20 mouse cellular contexts compared by ENCODE assay signal in the genomic region with DNA sequence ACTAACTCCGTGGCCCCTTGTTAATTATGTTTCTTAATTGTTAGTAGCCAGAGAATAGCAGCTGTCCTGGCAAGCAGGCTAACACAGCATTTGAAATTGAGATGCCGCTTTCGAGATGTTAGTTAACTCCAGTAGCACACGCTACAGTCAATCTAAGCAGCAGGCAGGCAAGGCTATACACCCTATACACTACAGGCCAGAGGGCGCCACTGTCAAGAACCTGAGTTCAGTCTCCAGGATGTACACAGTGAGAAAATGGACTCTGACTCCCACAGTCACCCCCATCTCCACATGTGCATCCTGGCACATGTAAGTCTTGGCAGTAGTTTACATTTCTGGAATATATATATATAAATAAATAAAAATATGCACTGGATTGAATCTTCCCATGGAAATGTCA. TPM values are rescaled to one million over a fixed set of nuclear protein-coding genes. Genes with fewer than 3 reads are reported as not detected.
DNase-seq lines count a peak whose midpoint lies in the region; ATAC-seq and TF ChIP-seq lines count a peak whose summit lies in the region.
"Had no signal": no experiment of that assay in that cellular context is flagged by ENCODE, and none has a peak within 500 bp of the region (broad histone marks: within the 10 kb centered on the region; RNA-seq: fewer than 3 reads in every experiment).

No protein-coding gene starts in this region.

- H3K4me2 ChIP-seq in stomach, postnatal 0 days (replicated peaks; ENCODE audit: low read depth), result no peak overlapping the region
- H3K4me2 ChIP-seq: heart, embryonic 13.5 days; neural tube, embryonic 15.5 days had no signal

- no peaks in the 10 kb centered on the region for H3K36me3 ChIP-seq in thymus, adult 2 months (ENCODE audit: control insufficient read depth, insufficient read depth, low read length)
- no peaks in the 10 kb centered on the region for H3K36me3 ChIP-seq in stomach, postnatal 0 days (ENCODE audit: control insufficient read depth, insufficient read depth, low read length)
- H3K36me3 ChIP-seq: G1E; heart, embryonic 13.5 days; hindbrain, embryonic 10.5 days; neural tube, embryonic 15.5 days had no signal

- DNase-seq in embryo, embryonic 10 days (ENCODE audit: low spot score), result peak; percentile 12
- DNase-seq in embryo, embryonic 11 days, result no peak
- DNase-seq in layer of hippocampus, adult 2 months (ENCODE audit: low spot score in 2 of 2), result no peak
- no peak for DNase-seq in layer of hippocampus, adult 8-10 months (ENCODE audit: low spot score in 2 of 2)
- peak; percentile 29 for DNase-seq in thymus, adult 2 months
- DNase-seq in thymus, adult 18-20 months, result no peak
- no peak for DNase-seq in stomach, postnatal 0 days (ENCODE audit: low spot score)
- no peak for DNase-seq in spleen, postnatal 36 days (ENCODE audit: low spot score in 2 of 2)
- DNase-seq: adrenal gland, postnatal 25 days; cerebellum, adult 9-10 months; forebrain, postnatal 0 days; gastrocnemius, postnatal 14 days; lung, adult 18-20 months; right cerebral cortex, postnatal 4 days had no signal

- no peaks in the 10 kb centered on the region for H3K27me3 ChIP-seq in thymus, adult 2 months (ENCODE audit: control insufficient read depth, insufficient read depth, low read length)
- H3K27me3 ChIP-seq in stomach, postnatal 0 days (ENCODE audit: control insufficient read depth, insufficient read depth, low read length), result no peaks in the 10 kb centered on the region
- H3K27me3 ChIP-seq: neural tube, embryonic 15.5 days had no signal

- ATAC-seq in stomach, postnatal 0 days (ENCODE audit: low FRiP score, low TSS enrichment), result no peak
- ATAC-seq: forebrain, postnatal 0 days; intestine, embryonic 16.5 days had no signal

- no peak overlapping the region for H3K9ac ChIP-seq in stomach, postnatal 0 days (ENCODE audit: low read length)
- H3K9ac ChIP-seq: forebrain, postnatal 0 days; heart, embryonic 13.5 days; neural tube, embryonic 15.5 days had no signal

- no peak overlapping the region for H3K4me3 ChIP-seq in layer of hippocampus, adult 2 months
- no peak overlapping the region for H3K4me3 ChIP-seq in thymus, adult 2 months (ENCODE audit: control insufficient read depth, insufficient read depth, low read length)
- H3K4me3 ChIP-seq in stomach, postnatal 0 days (ENCODE audit: low read depth, low read length), result no peak overlapping the region
- H3K4me3 ChIP-seq: heart, embryonic 13.5 days; hindbrain, embryonic 10.5 days; megakaryocyte, embryonic 14.5 days; neural tube, embryonic 15.5 days had no signal

- H3K4me1 ChIP-seq in thymus, adult 2 months (replicated peaks; ENCODE audit: control insufficient read depth, insufficient read depth, low read length), result peaks cover 12% of the 10 kb centered on the region
- no peaks in the 10 kb centered on the region for H3K4me1 ChIP-seq in stomach, postnatal 0 days (replicated peaks; ENCODE audit: control insufficient read depth, insufficient read depth)
- H3K4me1 ChIP-seq: hindbrain, embryonic 10.5 days; neural tube, embryonic 15.5 days had no signal

- TF ChIP-seq POLR2A in thymus, adult 2 months (IDR thresholded peaks at IDR 0.05; ENCODE audit: control insufficient read depth, extremely low read depth, insufficient read depth, low read length, poor library complexity), result no peak

- 93% methylated on average over 5 of the region's 5 CpGs for WGBS in thymus, adult 2 months
- WGBS in stomach, postnatal 0 days, result 82% methylated on average over 5 of the region's 5 CpGs

- H3K9me3 ChIP-seq in stomach, postnatal 0 days (ENCODE audit: control insufficient read depth, low read length), result no peaks in the 10 kb centered on the region
- H3K9me3 ChIP-seq: G1E; heart, embryonic 13.5 days; hindbrain, embryonic 10.5 days; megakaryocyte, embryonic 14.5 days; neural tube, embryonic 15.5 days had no signal

- 0 out of 2 replicates have a peak, but pooled peaks have one; percentile 8 for TF ChIP-seq CTCF in layer of hippocampus, adult 2 months (conservative IDR thresholded peaks at IDR 0.05)
- TF ChIP-seq CTCF in thymus, adult 2 months (IDR thresholded peaks at IDR 0.05; ENCODE audit: borderline replicate concordance, control insufficient read depth, extremely low read depth, insufficient read depth, low read length, poor library complexity), result no peak
- peak; percentile 46 for TF ChIP-seq CTCF in stomach, postnatal 0 days (IDR thresholded peaks at IDR 0.05; ENCODE audit: low read depth)

- no peak for TF ChIP-seq EP300 in stomach, postnatal 0 days (optimal IDR thresholded peaks at IDR 0.05)

- H3K27ac ChIP-seq in layer of hippocampus, adult 2 months, result no peak overlapping the region
- H3K27ac ChIP-seq in thymus, adult 2 months (ENCODE audit: control insufficient read depth, insufficient read depth, low read length), result no peak overlapping the region
- H3K27ac ChIP-seq in stomach, postnatal 0 days (replicated peaks), result no peak overlapping the region
- H3K27ac ChIP-seq: heart, embryonic 13.5 days; hindbrain, embryonic 10.5 days; neural tube, embryonic 15.5 days had no signal

RNA-seq across cellular contexts. Expression of a gene that starts 22.6 kb away (rescaled TPM):
- under 1 TPM in 1 of 2 experiments, not detected in 1; 0.10 TPM for total RNA-seq in layer of hippocampus, adult 2 months (2021)
- total RNA-seq in layer of hippocampus, adult 8-10 months (2022), result under 1 TPM in 1 of 4 experiments, not detected in 3; 0.18 TPM
- polyA plus RNA-seq in thymus, adult 2 months (2012; rRNA removed), result 0.08 and 0.16 TPM in 2 replicates
- 0.06 TPM in 1 of 2 replicates, not detected in the other for polyA plus RNA-seq in stomach, postnatal 0 days (2015; fragmentation: Nextera tagmentation; extraction: Ambion mirVana)
- polyA plus RNA-seq: G1E; heart, embryonic 13.5 days; intestine, embryonic 16.5 days had no signal

RNA-seq across cellular contexts. Expression of a gene that starts 22.8 kb away (rescaled TPM):
- 10 to 100 TPM; 60.3 to 61.0 TPM for total RNA-seq in layer of hippocampus, adult 2 months (2021)
- total RNA-seq in layer of hippocampus, adult 8-10 months (2022), result 10 to 100 TPM; 50.0 to 62.6 (median 61.7) TPM
- 39.5 and 46.5 TPM in 2 replicates for polyA plus RNA-seq in thymus, adult 2 months (2012; rRNA removed)
- 26.8 and 27.6 TPM in 2 replicates for polyA plus RNA-seq in stomach, postnatal 0 days (2015; fragmentation: Nextera tagmentation; extraction: Ambion mirVana)

Comparison
In these comparisons a context has a peak if more than half of its experiments do, and no peak if none do; other contexts are left out.
1. DNase-seq: peak in embryo, embryonic 10 days (single experiment) and thymus, adult 2 months (single experiment); none in embryo, embryonic 11 days (single experiment), layer of hippocampus, adult 2 months (0 of 2), layer of hippocampus, adult 8-10 months (0 of 2), thymus, adult 18-20 months (0 of 2), stomach, postnatal 0 days (single experiment) and spleen, postnatal 36 days (0 of 2).